ENCODE assay signal across 8 mouse cellular contexts in the genomic region with DNA sequence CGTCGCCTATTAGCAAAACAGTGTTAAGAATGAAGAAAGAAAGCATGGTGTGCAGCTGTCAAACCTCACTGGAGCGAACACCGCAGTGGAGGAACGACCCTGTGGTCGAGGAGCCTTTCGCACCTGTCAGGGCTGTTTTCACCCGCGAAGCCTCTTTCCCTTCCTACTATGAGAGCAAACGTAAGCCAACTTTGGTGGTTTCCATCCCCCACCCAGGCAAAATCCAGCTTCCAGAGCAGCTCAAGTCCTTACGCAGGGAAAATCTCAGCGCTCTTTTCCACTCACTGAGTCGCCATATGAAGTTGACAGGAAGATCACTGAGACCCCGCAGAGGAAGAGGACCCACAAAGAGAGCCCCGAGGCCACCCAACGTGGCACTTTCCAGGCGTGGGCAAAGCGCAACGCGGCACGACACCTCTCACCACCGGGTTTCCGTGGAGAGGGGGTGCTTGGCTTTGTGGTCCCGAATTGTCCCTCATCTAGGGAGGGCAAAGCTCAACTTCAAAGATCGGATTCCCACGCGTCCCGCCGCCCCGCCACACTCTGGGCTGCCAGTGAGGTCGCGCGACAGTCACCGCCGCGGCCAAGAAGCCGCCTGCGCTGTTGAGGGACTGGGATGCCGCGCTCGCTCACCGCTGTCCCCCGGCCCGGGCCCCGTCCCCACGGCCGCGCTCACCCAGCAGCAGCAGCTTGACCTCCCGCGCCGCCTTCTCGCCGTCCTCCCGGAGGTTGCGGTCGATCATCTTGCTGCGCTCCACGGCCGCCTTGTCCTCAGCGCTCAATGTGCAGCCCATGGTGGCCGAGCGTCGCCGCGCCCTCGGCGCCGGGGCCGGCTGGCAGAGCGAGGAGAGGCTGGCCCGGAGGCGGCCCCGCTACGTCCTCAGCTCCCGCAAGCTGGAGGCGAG. TPM values are rescaled to one million over a fixed set of nuclear protein-coding genes. Genes with fewer than 3 reads are reported as not detected.
DNase-seq lines count a peak whose midpoint lies in the region; ATAC-seq and TF ChIP-seq lines count a peak whose summit lies in the region.

No protein-coding gene starts in this region.

- H3K36me3 ChIP-seq in spleen, adult 2 months (ENCODE audit: control insufficient read depth, insufficient read depth, low read length) = no peaks in the 10 kb centered on the region
- no peaks in the 10 kb centered on the region for H3K36me3 ChIP-seq in limb, embryonic 13.5 days

- DNase-seq in spleen, adult 2 months (ENCODE audit: low read depth in 1 of 2, low spot score in 2 of 2) = no peak
- DNase-seq in spleen, adult 12 weeks (ENCODE audit: low spot score) = no peak
- DNase-seq in embryo, embryonic 11 days = peak; percentile 56
- DNase-seq in kidney, adult 11 months = peak; percentile 38
- peak; percentile 73 for DNase-seq in neural tube, embryonic 10.5 days (ENCODE audit: extremely low spot score, low spot score)
- DNase-seq in urinary bladder, postnatal 36 days (ENCODE audit: low spot score in 2 of 2) = peak; percentile 23 to 41

- H3K9ac ChIP-seq in limb, embryonic 13.5 days = peak overlapping the region; percentile 83

- H3K4me2 ChIP-seq in limb, embryonic 13.5 days (replicated peaks) = peak overlapping the region; percentile 94

- peak overlapping the region; percentile 42; the same call in 1 of the 2 replicates for H3K4me3 ChIP-seq in spleen, adult 2 months (ENCODE audit: extremely low read depth, insufficient read depth, insufficient read length)
- H3K4me3 ChIP-seq in limb, embryonic 13.5 days = peak overlapping the region; percentile 81

- H3K27ac ChIP-seq in spleen, adult 2 months (ENCODE audit: insufficient read depth, low read length) = no peak overlapping the region
- peak overlapping the region; percentile 44; the same call in 1 of the 2 replicates for H3K27ac ChIP-seq in limb, embryonic 13.5 days

- no peak for TF ChIP-seq POLR2A in spleen, adult 2 months (IDR thresholded peaks at IDR 0.05; ENCODE audit: low read depth, low read length)

- no peak for TF ChIP-seq CTCF in spleen, adult 2 months (IDR thresholded peaks at IDR 0.05; ENCODE audit: extremely low read depth, insufficient read depth, insufficient read length, insufficient replicate concordance)

- peaks cover 6% of the 10 kb centered on the region for H3K27me3 ChIP-seq in spleen, adult 2 months (ENCODE audit: control insufficient read depth, insufficient read depth, low read length)
- H3K27me3 ChIP-seq in limb, embryonic 13.5 days = peaks cover 3% of the 10 kb centered on the region; the same call in 1 of the 2 replicates

- WGBS in spleen, adult 2 months = 2% methylated on average over 76 of the region's 76 CpGs
- WGBS in limb, embryonic 13.5 days = under 1% methylated on average over 73 of the region's 76 CpGs

- peaks cover 4% of the 10 kb centered on the region; the same call in 1 of the 2 replicates for H3K4me1 ChIP-seq in spleen, adult 2 months (ENCODE audit: control insufficient read depth, insufficient read depth, insufficient read length)
- peaks cover 17% of the 10 kb centered on the region for H3K4me1 ChIP-seq in limb, embryonic 13.5 days

- H3K9me3 ChIP-seq in limb, embryonic 13.5 days = no peaks in the 10 kb centered on the region

- ATAC-seq in granulocyte monocyte progenitor cell, adult 5-6 weeks (replicated peaks; ENCODE audit: poor library complexity, severe bottlenecking) = peak; percentile 30
- peak; percentile 83 for ATAC-seq in limb, embryonic 13.5 days (ENCODE audit: low FRiP score, low read depth)

RNA-seq across cellular contexts. Expression of gene Gnai1, which starts 0.5 kb away (rescaled TPM):
- polyA plus RNA-seq in spleen, adult 2 months (2012; rRNA removed) = 0.36 and 0.40 TPM in 2 replicates
- total RNA-seq in granulocyte monocyte progenitor cell, adult 5-6 weeks (2014; fragmentation: Nextera tagmentation) = not detected in 2 replicates
- total RNA-seq in granulocyte monocyte progenitor cell, adult 5-6 weeks (2017) = not detected in 2 replicates
- 21.1 and 22.5 TPM in 2 replicates for polyA plus RNA-seq in limb, embryonic 13.5 days (2015; fragmentation: Nextera tagmentation; extraction: Ambion mirVana)

Comparison
In these comparisons a context has a peak if more than half of its experiments do, and no peak if none do; other contexts are left out.
1. DNase-seq: peak in embryo, embryonic 11 days (single experiment), kidney, adult 11 months (single experiment), neural tube, embryonic 10.5 days (single experiment) and urinary bladder, postnatal 36 days (2 of 2); none in spleen, adult 2 months (0 of 2) and spleen, adult 12 weeks (single experiment).
2. RNA of gene Gnai1, which starts 0.5 kb away (polyA plus RNA-seq): 21.1 to 22.5 TPM in limb, embryonic 13.5 days; 0.36 to 0.40 TPM in spleen, adult 2 months; every median in the first group is over 10 times any median in the second.